Mouse (Mus musculus) limb, embryonic 14.5 days (tissue): ENCODE measurements around the gene Scrn1. TPM values are rescaled to one million over a fixed set of nuclear protein-coding genes. Genes with fewer than 3 reads are reported as not detected.

Experiments
- ATAC-seq: fragments of 200-750 bp; cut with Nextera tagmentation; 2 replicates; pipeline ENCODE4 v1.8.0; 2017; ENCODE audit warnings: low read depth, moderate number of reproducible peaks, moderate TSS enrichment; ENCODE audit not compliant: low FRiP score
- DNase-seq: peaks from one replicate; pipeline ENCODE4 v3.0.0-alpha.2; 2015; ENCODE audit warnings: low spot score
- H3K27ac ChIP-seq: fragments of 300-500 bp; sonication (generic); replicated peaks from 2 replicates; pipeline ENCODE4 v1.5.1; 2014; ENCODE audit warnings: low read depth, mild to moderate bottlenecking, low read length, moderate library complexity, mixed read lengths
- H3K27me3 ChIP-seq: fragments of 300-500 bp; sonication (generic); 2 replicates; pipeline ENCODE4 v1.6.1; 2014; ENCODE audit warnings: low read length, mixed read lengths; ENCODE audit not compliant: control insufficient read depth, insufficient read depth
- H3K36me3 ChIP-seq: fragments of 300-500 bp; sonication (generic); 2 replicates; pipeline ENCODE4 v1.6.1; 2014; ENCODE audit warnings: mild to moderate bottlenecking, low read length, moderate library complexity, mixed read lengths; ENCODE audit not compliant: control insufficient read depth, insufficient read depth
- H3K4me1 ChIP-seq: fragments of 300-500 bp; sonication (generic); 2 replicates; pipeline ENCODE4 v1.6.1; 2014; ENCODE audit warnings: antibody characterized with exemption, low read length, mixed read lengths; ENCODE audit not compliant: control insufficient read depth, insufficient read depth
- H3K4me2 ChIP-seq: fragments of 300-500 bp; sonication (generic); replicated peaks from 2 replicates; pipeline ENCODE4 v1.6.1; 2014; ENCODE audit warnings: low read depth, mild to moderate bottlenecking, low read length, moderate library complexity; ENCODE audit not compliant: severe bottlenecking
- H3K4me3 ChIP-seq: fragments of 300-500 bp; sonication (generic); replicated peaks from 2 replicates; pipeline ENCODE4 v1.5.1; 2014; ENCODE audit warnings: low read length
- H3K9ac ChIP-seq: fragments of 300-500 bp; sonication (generic); 2 replicates; pipeline ENCODE4 v1.6.1; 2014; ENCODE audit warnings: mild to moderate bottlenecking, low read depth, low read length, moderate library complexity; ENCODE audit not compliant: severe bottlenecking
- H3K9me3 ChIP-seq: fragments of 300-500 bp; sonication (generic); 2 replicates; pipeline ENCODE4 v1.6.1; 2016; ENCODE audit warnings: low read length; ENCODE audit not compliant: control insufficient read depth
- POLR2A ChIP-seq: fragments of 200-500 bp; IDR thresholded peaks from 2 replicates; pipeline ENCODE4 v1.8.0; 2012; ENCODE audit warnings: inconsistent platforms, mild to moderate bottlenecking, moderate library complexity, borderline replicate concordance; ENCODE audit not compliant: insufficient read depth, insufficient read length; ENCODE audit errors: extremely low read depth
- WGBS: fragments of 180-500 bp; shearing (Covaris S2); extraction: QIAGEN DNeasy Blood & Tissue Kit; methylation state at CpG from one replicate; pipeline ENCODE4 v1.1.7; 2014; 5-methylcytosine and 5-hydroxymethylcytosine counted together
- polyA plus RNA-seq, 2 experiments: library from polyadenylated mRNA; depleted of rRNA in 1 of 2; stranded (reverse) in 1 of 2; unstranded in 1 of 2; fragments of >200 nt; fragmentation: Nextera tagmentation in 1 of 2; extraction: Ambion mirVana in 1 of 2; gene quantifications; 2 replicates each; pipeline versions ENCODE4 v1.2.1 to v1.2.3; 2012 to 2014

Gene Scrn1
- polyA plus RNA-seq, 2 experiments = 6.3 to 8.0 TPM

DNA sequence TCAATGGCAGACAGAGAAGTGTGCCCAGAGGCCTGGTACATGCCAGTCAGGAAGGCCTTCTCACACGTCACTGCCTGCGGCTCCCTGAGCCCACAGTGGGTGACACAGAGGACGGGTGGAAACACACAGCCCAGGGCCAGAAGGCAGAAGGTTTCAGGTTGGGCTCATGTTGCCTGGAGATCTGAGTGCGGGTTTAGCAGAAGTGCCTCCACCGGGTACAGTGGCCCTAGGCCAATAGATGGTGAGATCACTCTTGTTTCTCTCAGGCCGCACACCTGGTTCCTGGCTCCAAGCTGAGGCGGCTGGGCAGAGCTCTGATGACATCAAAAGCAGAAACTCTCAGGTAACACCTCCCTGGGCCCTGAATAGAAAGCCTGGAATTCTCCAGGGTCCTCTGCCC is 70.1 kb downstream of the Scrn1 start:
- ATAC-seq (no peak), DNase-seq (no peak)
- WGBS = 77% methylated on average over 7 of the region's 7 CpGs
- Histone ChIP-seq H3K9me3 (0 out of 2 replicates have a peak, but pooled peaks cover 3% of the 10 kb centered on the region), H3K27me3 (no peaks in the 10 kb centered on the region), H3K27ac (no peak overlapping the region), H3K9ac (no peak overlapping the region), H3K36me3 (no peaks in the 10 kb centered on the region), H3K4me1 (no peaks in the 10 kb centered on the region), H3K4me3 (no peak overlapping the region), H3K4me2 (no peak overlapping the region)
- TF ChIP-seq POLR2A = no peak

- H3K4me2 ChIP-seq = no peak overlapping the region
- TF ChIP-seq POLR2A = no peak
- H3K27me3 ChIP-seq = no peaks in the 10 kb centered on the region
- H3K9ac ChIP-seq = no peak overlapping the region
- ATAC-seq (no peak), DNase-seq (no peak)
- H3K9me3 ChIP-seq = 0 out of 2 replicates have a peak, but pooled peaks cover 2% of the 10 kb centered on the region
- H3K36me3 ChIP-seq = no peaks in the 10 kb centered on the region
- WGBS = 69% methylated on average over 11 of the region's 11 CpGs
- no peak overlapping the region for H3K4me3 ChIP-seq
- no peak overlapping the region for H3K27ac ChIP-seq
- H3K4me1 ChIP-seq = no peaks in the 10 kb centered on the region
These were observed 71.5 kb downstream of the Scrn1 start for GRCm38 (mm10) chr6:54494612-54495398.

GRCm38 (mm10) chr6:54494097-54494496 is 72.2 kb downstream of the Scrn1 start:
- Histone ChIP-seq H3K9ac (no peak overlapping the region), H3K9me3 (no peaks in the 10 kb centered on the region), H3K27ac (no peak overlapping the region), H3K27me3 (no peaks in the 10 kb centered on the region), H3K36me3 (no peaks in the 10 kb centered on the region), H3K4me1 (no peaks in the 10 kb centered on the region), H3K4me2 (no peak overlapping the region), H3K4me3 (no peak overlapping the region)
- DNase-seq (peak; percentile 23), ATAC-seq (peak; percentile 80; the same call in 1 of the 2 replicates)
- no peak for TF ChIP-seq POLR2A

- H3K27me3 ChIP-seq = peaks cover 15% of the 10 kb centered on the region
- no peak overlapping the region for H3K27ac ChIP-seq
- no peak overlapping the region for H3K4me2 ChIP-seq
- no peaks in the 10 kb centered on the region for H3K9me3 ChIP-seq
- no peaks in the 10 kb centered on the region for H3K36me3 ChIP-seq
- H3K4me1 ChIP-seq = no peaks in the 10 kb centered on the region
- 41% methylated on average over 7 of the region's 7 CpGs for WGBS
- no peak for DNase-seq
- no peak for TF ChIP-seq POLR2A
- no peak overlapping the region for H3K4me3 ChIP-seq
- no peak overlapping the region for H3K9ac ChIP-seq
- ATAC-seq = no peak
These were observed 75.2 kb downstream of the Scrn1 start for GRCm38 (mm10) chr6:54491074-54491473.

DNA sequence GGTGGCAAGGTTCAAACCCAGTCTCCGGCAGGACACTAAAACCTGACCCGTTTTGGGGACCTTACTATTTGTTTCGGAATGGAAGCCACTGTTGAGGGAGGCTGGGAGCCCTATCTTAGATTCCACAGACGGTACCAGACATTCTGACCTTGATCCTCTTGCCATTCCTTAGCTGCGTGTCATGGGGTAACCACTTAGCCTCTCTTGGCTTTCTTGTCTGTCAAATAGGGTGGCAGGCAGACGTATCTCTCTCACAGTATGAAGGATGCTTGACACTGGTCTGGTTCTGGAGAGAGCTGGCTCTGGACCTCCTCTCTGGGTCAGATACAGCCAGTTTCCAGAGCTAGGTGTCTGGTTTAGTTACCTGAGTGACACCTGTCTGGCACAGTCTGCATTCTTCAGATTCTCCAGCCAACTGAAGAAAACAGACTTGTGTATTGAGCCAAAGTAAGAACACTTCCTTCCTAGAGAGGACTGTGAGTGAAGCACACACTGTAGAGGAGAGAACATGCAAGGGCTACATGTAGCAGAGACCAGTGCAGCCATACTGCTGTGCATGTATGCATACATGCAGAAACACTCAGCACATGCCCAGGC is 80.2 kb downstream of the Scrn1 start:
- 26% methylated on average over 6 of the region's 6 CpGs for WGBS
- no peak for ATAC-seq
- Histone ChIP-seq H3K9ac (no peak overlapping the region), H3K36me3 (no peaks in the 10 kb centered on the region), H3K4me2 (peak overlapping the region; percentile 61), H3K9me3 (no peaks in the 10 kb centered on the region), H3K27me3 (peaks cover 24% of the 10 kb centered on the region), H3K27ac (no peak overlapping the region), H3K4me1 (no peaks in the 10 kb centered on the region), H3K4me3 (peak overlapping the region; percentile 24)
- no peak for TF ChIP-seq POLR2A
- DNase-seq = no peak
